Mouse (Mus musculus) Muller cell, postnatal 12 days (primary cell): ENCODE data around the gene Igfbp6.

Experiments
- DNase-seq: peaks from one replicate; pipeline ENCODE4 v3.0.0-alpha.2; 2015; ENCODE audit errors: inconsistent ontology term

Gene Igfbp6

GRCm38 (mm10) chr15:102175736-102176319, 31.7 kb downstream of the Igfbp6 start:
- DNase-seq = no peak

- DNase-seq = no peak
Observed at GRCm38 (mm10) chr15:102176571-102177316, 32.6 kb downstream of the Igfbp6 start.

GRCm38 (mm10) chr15:102177417-102177816, 33.3 kb downstream of the Igfbp6 start:
- no peak for DNase-seq

GRCm38 (mm10) chr15:102178279-102178678, 34.1 kb downstream of the Igfbp6 start:
- peak; percentile 26 for DNase-seq

GRCm38 (mm10) chr15:102179106-102179505, 34.9 kb downstream of the Igfbp6 start:
- DNase-seq = no peak

- DNase-seq = no peak
Observed at GRCm38 (mm10) chr15:102179924-102180323, 35.8 kb downstream of the Igfbp6 start.

- no peak for DNase-seq
Observed at GRCm38 (mm10) chr15:102183076-102183475, 38.9 kb downstream of the Igfbp6 start.

- DNase-seq = no peak
Observed at GRCm38 (mm10) chr15:102186239-102186638, 42.1 kb downstream of the Igfbp6 start.

GRCm38 (mm10) chr15:102188096-102188495, 43.9 kb downstream of the Igfbp6 start:
- DNase-seq = no peak

- DNase-seq = no peak
Observed at GRCm38 (mm10) chr15:102188883-102189282, 44.7 kb downstream of the Igfbp6 start.

GRCm38 (mm10) chr15:102191699-102192098, 47.5 kb downstream of the Igfbp6 start:
- no peak for DNase-seq

- no peak for DNase-seq
Observed at GRCm38 (mm10) chr15:102192271-102192812, 48.2 kb downstream of the Igfbp6 start.

- peak; percentile 8 for DNase-seq
Observed at GRCm38 (mm10) chr15:102192820-102193386, 48.7 kb downstream of the Igfbp6 start.

- DNase-seq = no peak
Observed at GRCm38 (mm10) chr15:102193652-102194051, 49.5 kb downstream of the Igfbp6 start.

- DNase-seq = no peak
Observed at GRCm38 (mm10) chr15:102194439-102194838, 50.3 kb downstream of the Igfbp6 start.

- DNase-seq = no peak
Observed at GRCm38 (mm10) chr15:102195373-102195772, 51.2 kb downstream of the Igfbp6 start.

GRCm38 (mm10) chr15:102198841-102199240, 54.7 kb downstream of the Igfbp6 start:
- peak; percentile 16 for DNase-seq
